Mouse (Mus musculus) left cerebral cortex, postnatal 10 days (tissue): ENCODE results near the gene Gm13289. TPM values are rescaled to one million over a fixed set of nuclear protein-coding genes. Genes with fewer than 3 reads are reported as not detected.

ENCODE experiments used
- total RNA-seq, 2 experiments: library from RNA; stranded (reverse); gene quantifications; 2 replicates each; pipeline ENCODE4 v1.2.3; 2021

Gene Gm13289
- total RNA-seq, 2 experiments from 2014 or later: not detected

Other genes starting within 250 kb of the Gm13289 start
- not detected for gene Ifna15, start 218.7 kb upstream of the Gm13289 start, total RNA-seq
- gene Ifna14, start 205.1 kb upstream of the Gm13289 start, total RNA-seq: not detected
- not detected for gene Ifna9, start 184.5 kb upstream of the Gm13289 start, total RNA-seq
- gene Ifna12, start 173.5 kb upstream of the Gm13289 start, total RNA-seq: not detected
- not detected for gene C87499, start 142.5 kb upstream of the Gm13289 start, total RNA-seq
- gene Ifna13, start 132.5 kb upstream of the Gm13289 start, total RNA-seq: not detected
- not detected for gene Ifna16, start 100.0 kb upstream of the Gm13289 start, total RNA-seq
- gene Ifna2, start 93.0 kb upstream of the Gm13289 start, total RNA-seq: not detected
- gene Ifnab, start 85.6 kb upstream of the Gm13289 start, total RNA-seq: not detected
- 1 to 10 TPM; 1.8 to 2.0 TPM for gene Gm26566, start 55.1 kb upstream of the Gm13289 start, total RNA-seq
- gene Klhl9, start 54.5 kb upstream of the Gm13289 start, total RNA-seq: 100 to 1,000 TPM; 105 to 107 TPM
- not detected for gene Gm13271, start 22.1 kb upstream of the Gm13289 start, total RNA-seq
- not detected for gene Gm13283, start 16.8 kb upstream of the Gm13289 start, total RNA-seq
- gene Gm13290, start 3.1 kb upstream of the Gm13289 start, total RNA-seq: not detected
- gene Gm13272, start 2.9 kb downstream of the Gm13289 start, total RNA-seq: not detected
- not detected for gene Ifnz, start 5.2 kb downstream of the Gm13289 start, total RNA-seq
- gene Gm13276, start 8.8 kb downstream of the Gm13289 start, total RNA-seq: not detected
- gene Gm13277, start 11.7 kb downstream of the Gm13289 start, total RNA-seq: not detected
- gene Gm13278, start 14.6 kb downstream of the Gm13289 start, total RNA-seq: not detected
- not detected for gene Gm13275, start 17.6 kb downstream of the Gm13289 start, total RNA-seq
- gene Gm13279, start 20.5 kb downstream of the Gm13289 start, total RNA-seq: not detected
- gene Gm13285, start 22.7 kb downstream of the Gm13289 start, total RNA-seq: not detected
- gene Gm13287, start 26.3 kb downstream of the Gm13289 start, total RNA-seq: not detected
- not detected for gene Gm13288, start 28.6 kb downstream of the Gm13289 start, total RNA-seq
- not detected for gene Ifna7, start 39.3 kb downstream of the Gm13289 start, total RNA-seq
- gene Ifna11, start 43.0 kb downstream of the Gm13289 start, total RNA-seq: not detected
- not detected for gene Ifna6, start 50.5 kb downstream of the Gm13289 start, total RNA-seq
- not detected for gene Ifna5, start 58.6 kb downstream of the Gm13289 start, total RNA-seq
- gene Ifna4, start 64.9 kb downstream of the Gm13289 start, total RNA-seq: not detected
- not detected for gene Ifna1, start 73.2 kb downstream of the Gm13289 start, total RNA-seq
- gene Ifne, start 103.3 kb downstream of the Gm13289 start, total RNA-seq: not detected